Mouse (Mus musculus): Measurements from ENCODE around the gene Gm38655.

GRCm38 (mm10) chr17:25202401-25202800 lies 27.1 kb upstream of the Gm38655 start:
- TF ChIP-seq POLR2A (IDR thresholded peaks at IDR 0.05; ENCODE audit: borderline replicate concordance, extremely low read depth, low read depth, low read length) = no peak
- no peak for TF ChIP-seq CTCF (IDR thresholded peaks at IDR 0.05; ENCODE audit: insufficient read depth, low read length)

All from lung, adult 2 months (tissue).